Mouse (Mus musculus) brain, embryonic 14.5 days (tissue): Measurements from ENCODE around the gene Gm17455.

Experiments
- CTCF ChIP-seq: fragments of 200-500 bp; IDR thresholded peaks from 2 replicates; pipeline ENCODE4 v1.5.1; 2012; ENCODE audit warnings: inconsistent platforms, mild to moderate bottlenecking, moderate library complexity, borderline replicate concordance; ENCODE audit not compliant: insufficient read depth, insufficient read length; ENCODE audit errors: extremely low read depth
- POLR2A ChIP-seq: fragments of 200-500 bp; IDR thresholded peaks from 2 replicates; pipeline ENCODE4 v1.6.1; 2012; ENCODE audit warnings: mild to moderate bottlenecking, inconsistent platforms, borderline replicate concordance; ENCODE audit not compliant: poor library complexity, insufficient read depth, insufficient read length, severe bottlenecking; ENCODE audit errors: extremely low read depth

DNA sequence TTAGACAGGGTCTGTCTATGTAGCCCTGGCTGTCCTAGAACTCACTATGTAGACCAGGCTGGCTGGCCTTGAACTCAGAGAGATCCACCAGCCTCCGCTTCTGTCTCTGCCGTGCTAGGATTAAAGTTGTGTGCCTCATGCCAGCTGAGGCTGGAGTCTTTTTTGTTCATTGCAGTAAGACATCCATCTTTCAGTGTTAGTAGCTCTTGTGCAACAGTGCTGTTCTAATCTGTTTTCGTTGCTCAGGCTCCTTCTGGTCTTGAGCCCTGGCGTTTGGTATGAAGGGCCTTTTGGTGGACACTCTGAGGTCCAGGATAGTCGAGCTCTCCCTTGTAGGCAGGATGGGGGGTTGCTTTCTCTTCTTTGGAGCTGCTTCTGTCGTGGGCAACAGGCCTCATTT lies 36.1 kb upstream of the Gm17455 start:
- no peak for TF ChIP-seq CTCF
- no peak for TF ChIP-seq POLR2A
